Mouse (Mus musculus): ENCODE results near the gene Hsph1. TPM values are rescaled to one million over a fixed set of nuclear protein-coding genes. Genes with fewer than 3 reads are reported as not detected.

Gene Hsph1
- polyA plus RNA-seq, 1 experiment from 2014 or later: 42.6 TPM

- WGBS: 45% methylated on average over 8 of the region's 8 CpGs
- H3K4me3 ChIP-seq (ENCODE audit: low read length): no peak overlapping the region
- H3K27me3 ChIP-seq (ENCODE audit: control insufficient read depth, insufficient read depth, low read depth, low read length): no peaks in the 10 kb centered on the region
- H3K36me3 ChIP-seq (ENCODE audit: control insufficient read depth, insufficient read depth, low read length): no peaks in the 10 kb centered on the region
- H3K27ac ChIP-seq (ENCODE audit: low read length): no peak overlapping the region
- no peaks in the 10 kb centered on the region for H3K9me3 ChIP-seq (ENCODE audit: control insufficient read depth, low read length)
- H3K4me2 ChIP-seq (ENCODE audit: low read depth, low read length): no peak overlapping the region
- H3K4me1 ChIP-seq (replicated peaks; ENCODE audit: control insufficient read depth, insufficient read depth, low read length): peaks cover 15% of the 10 kb centered on the region
- no peak for ATAC-seq (ENCODE audit: low read depth)
- no peak overlapping the region for H3K9ac ChIP-seq (ENCODE audit: low read length)
These were observed 11.4 kb upstream of the Hsph1 start for GRCm38 (mm10) chr5:149647367-149648115.

- Histone ChIP-seq H3K9me3 (ENCODE audit: control insufficient read depth, low read length) (no peaks in the 10 kb centered on the region), H3K4me3 (ENCODE audit: low read length) (no peak overlapping the region), H3K27ac (ENCODE audit: low read length) (no peak overlapping the region), H3K9ac (ENCODE audit: low read length) (no peak overlapping the region), H3K36me3 (ENCODE audit: control insufficient read depth, insufficient read depth, low read length) (no peaks in the 10 kb centered on the region), H3K27me3 (ENCODE audit: control insufficient read depth, insufficient read depth, low read depth, low read length) (no peaks in the 10 kb centered on the region), H3K4me2 (ENCODE audit: low read depth, low read length) (no peak overlapping the region), H3K4me1 (replicated peaks; ENCODE audit: control insufficient read depth, insufficient read depth, low read length) (0 out of 2 replicates have a peak, but pooled peaks cover 1% of the 10 kb centered on the region)
- WGBS: 74% methylated on average over 11 of the region's 11 CpGs
- ATAC-seq (ENCODE audit: low read depth): no peak
These were observed 6.8 kb upstream of the Hsph1 start for GRCm38 (mm10) chr5:149642783-149643509.

GRCm38 (mm10) chr5:149642366-149642765, 6.2 kb upstream of the Hsph1 start:
- no peak for ATAC-seq (ENCODE audit: low read depth)

GRCm38 (mm10) chr5:149641277-149641892, 5.2 kb upstream of the Hsph1 start:
- Histone ChIP-seq H3K4me2 (ENCODE audit: low read depth, low read length) (no peak overlapping the region), H3K27ac (ENCODE audit: low read length) (no peak overlapping the region), H3K27me3 (ENCODE audit: control insufficient read depth, insufficient read depth, low read depth, low read length) (no peaks in the 10 kb centered on the region), H3K4me1 (replicated peaks; ENCODE audit: control insufficient read depth, insufficient read depth, low read length) (peaks cover 3% of the 10 kb centered on the region), H3K9me3 (ENCODE audit: control insufficient read depth, low read length) (no peaks in the 10 kb centered on the region), H3K9ac (ENCODE audit: low read length) (no peak overlapping the region), H3K4me3 (ENCODE audit: low read length) (no peak overlapping the region), H3K36me3 (ENCODE audit: control insufficient read depth, insufficient read depth, low read length) (no peaks in the 10 kb centered on the region)
- WGBS: 79% methylated on average over 8 of the region's 8 CpGs
- no peak for ATAC-seq (ENCODE audit: low read depth)

More at GRCm38 (mm10) chr5:149642366-149642765, 6.2 kb upstream of the Hsph1 start:
- no peak overlapping the region for H3K4me2 ChIP-seq (ENCODE audit: low read depth, low read length)
- H3K4me1 ChIP-seq (replicated peaks; ENCODE audit: control insufficient read depth, insufficient read depth, low read length): peaks cover 1% of the 10 kb centered on the region
- H3K9ac ChIP-seq (ENCODE audit: low read length): no peak overlapping the region
- H3K36me3 ChIP-seq (ENCODE audit: control insufficient read depth, insufficient read depth, low read length): no peaks in the 10 kb centered on the region
- no peak overlapping the region for H3K4me3 ChIP-seq (ENCODE audit: low read length)
- no peaks in the 10 kb centered on the region for H3K9me3 ChIP-seq (ENCODE audit: control insufficient read depth, low read length)
- 57% methylated on average over 6 of the region's 6 CpGs for WGBS
- no peaks in the 10 kb centered on the region for H3K27me3 ChIP-seq (ENCODE audit: control insufficient read depth, insufficient read depth, low read depth, low read length)
- no peak overlapping the region for H3K27ac ChIP-seq (ENCODE audit: low read length)

GRCm38 (mm10) chr5:149637306-149637705, 1.1 kb upstream of the Hsph1 start:
- Histone ChIP-seq H3K4me2 (ENCODE audit: low read depth, low read length) (peak overlapping the region; percentile 52), H3K36me3 (ENCODE audit: control insufficient read depth, insufficient read depth, low read length) (no peaks in the 10 kb centered on the region), H3K4me3 (ENCODE audit: low read length) (peak overlapping the region; percentile 60), H3K9me3 (ENCODE audit: control insufficient read depth, low read length) (no peaks in the 10 kb centered on the region), H3K4me1 (replicated peaks; ENCODE audit: control insufficient read depth, insufficient read depth, low read length) (peaks cover 14% of the 10 kb centered on the region), H3K9ac (ENCODE audit: low read length) (peak overlapping the region; percentile 62; the same call in 1 of the 2 replicates), H3K27me3 (ENCODE audit: control insufficient read depth, insufficient read depth, low read depth, low read length) (no peaks in the 10 kb centered on the region), H3K27ac (ENCODE audit: low read length) (peak overlapping the region; percentile 36)
- 38% methylated on average over 8 of the region's 8 CpGs for WGBS
- ATAC-seq (ENCODE audit: low read depth): no peak

GRCm38 (mm10) chr5:149635556-149635955, 620 bp downstream of the Hsph1 start:
- H3K27me3 ChIP-seq (ENCODE audit: control insufficient read depth, insufficient read depth, low read depth, low read length): no peaks in the 10 kb centered on the region
- no peak for ATAC-seq (ENCODE audit: low read depth)
- peaks cover 7% of the 10 kb centered on the region; the same call in 1 of the 2 replicates for H3K36me3 ChIP-seq (ENCODE audit: control insufficient read depth, insufficient read depth, low read length)
- H3K9ac ChIP-seq (ENCODE audit: low read length): peak overlapping the region; percentile 68
- peak overlapping the region; percentile 76 for H3K27ac ChIP-seq (ENCODE audit: low read length)
- WGBS: 0% methylated on average over 24 of the region's 24 CpGs
- H3K4me2 ChIP-seq (ENCODE audit: low read depth, low read length): peak overlapping the region; percentile 70
- H3K9me3 ChIP-seq (ENCODE audit: control insufficient read depth, low read length): no peaks in the 10 kb centered on the region
- H3K4me1 ChIP-seq (replicated peaks; ENCODE audit: control insufficient read depth, insufficient read depth, low read length): peaks cover 14% of the 10 kb centered on the region
- peak overlapping the region; percentile 60 for H3K4me3 ChIP-seq (ENCODE audit: low read length)

- Histone ChIP-seq H3K27me3 (ENCODE audit: control insufficient read depth, insufficient read depth, low read depth, low read length) (no peaks in the 10 kb centered on the region), H3K4me1 (replicated peaks; ENCODE audit: control insufficient read depth, insufficient read depth, low read length) (peaks cover 14% of the 10 kb centered on the region), H3K9me3 (ENCODE audit: control insufficient read depth, low read length) (no peaks in the 10 kb centered on the region), H3K36me3 (ENCODE audit: control insufficient read depth, insufficient read depth, low read length) (peaks cover 14% of the 10 kb centered on the region), H3K9ac (ENCODE audit: low read length) (peak overlapping the region; percentile 68), H3K4me3 (ENCODE audit: low read length) (peak overlapping the region; percentile 60), H3K4me2 (ENCODE audit: low read depth, low read length) (peak overlapping the region; percentile 70), H3K27ac (ENCODE audit: low read length) (no peak overlapping the region)
- WGBS: 59% methylated on average over 11 of the region's 11 CpGs
- ATAC-seq (ENCODE audit: low read depth): no peak
These were observed 1.7 kb downstream of the Hsph1 start for GRCm38 (mm10) chr5:149634409-149635035.

GRCm38 (mm10) chr5:149625547-149625946, 10.6 kb downstream of the Hsph1 start:
- no peaks in the 10 kb centered on the region for H3K27me3 ChIP-seq (ENCODE audit: control insufficient read depth, insufficient read depth, low read depth, low read length)
- 88% methylated on average over 3 of the region's 3 CpGs for WGBS
- no peaks in the 10 kb centered on the region for H3K9me3 ChIP-seq (ENCODE audit: control insufficient read depth, low read length)
- H3K4me3 ChIP-seq (ENCODE audit: low read length): no peak overlapping the region
- H3K36me3 ChIP-seq (ENCODE audit: control insufficient read depth, insufficient read depth, low read length): peaks cover 44% of the 10 kb centered on the region
- no peak for ATAC-seq (ENCODE audit: low read depth)
- H3K4me2 ChIP-seq (ENCODE audit: low read depth, low read length): no peak overlapping the region
- H3K4me1 ChIP-seq (replicated peaks; ENCODE audit: control insufficient read depth, insufficient read depth, low read length): peaks cover 8% of the 10 kb centered on the region; the same call in 1 of the 2 replicates
- H3K9ac ChIP-seq (ENCODE audit: low read length): no peak overlapping the region
- no peak overlapping the region for H3K27ac ChIP-seq (ENCODE audit: low read length)
